Mouse (Mus musculus) heart, adult 2 months (tissue): Measurements from ENCODE around the gene Wdsub1.

Source experiments
- CTCF ChIP-seq: fragments of 200-600 bp; IDR thresholded peaks from 2 replicates; pipeline ENCODE4 v1.8.1; 2022; ENCODE audit warnings: antibody characterized with exemption, mild to moderate bottlenecking, moderate library complexity
- EP300 ChIP-seq: fragments of 200-500 bp; IDR thresholded peaks from 2 replicates; pipeline ENCODE4 v1.6.1; 2011; ENCODE audit warnings: low read depth, low read length, control low read depth; ENCODE audit not compliant: insufficient read depth
- POLR2A ChIP-seq: fragments of 200-500 bp; IDR thresholded peaks from 2 replicates; pipeline ENCODE4 v1.6.1; 2011; ENCODE audit warnings: mild to moderate bottlenecking, low read depth, low read length, control low read depth; ENCODE audit not compliant: insufficient read depth

DNA sequence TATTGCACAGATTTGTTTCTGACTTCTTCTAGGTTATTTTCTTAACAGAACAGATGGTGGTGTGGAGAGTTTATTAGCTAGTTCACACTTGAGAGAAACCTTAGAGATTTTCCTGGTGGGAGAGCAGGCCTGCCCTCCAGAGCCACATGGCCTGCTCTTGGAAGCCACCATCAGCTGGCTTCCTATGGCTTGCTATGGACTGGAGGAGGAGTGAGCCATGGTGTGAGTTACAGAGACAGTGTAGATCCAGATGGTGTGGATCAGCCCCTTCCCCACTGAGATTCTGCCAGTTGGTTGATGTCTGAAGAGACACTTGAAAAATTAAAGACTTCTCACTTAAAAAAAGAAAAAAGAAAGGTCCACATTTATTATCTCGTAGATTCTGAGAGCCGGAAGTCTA is 61.3 kb downstream of the Wdsub1 start:
- no peak for TF ChIP-seq CTCF
- no peak for TF ChIP-seq POLR2A
- TF ChIP-seq EP300, result no peak
